Mouse (Mus musculus): ENCODE results near the gene Nxpe2.

Nxpe2 gene

DNA sequence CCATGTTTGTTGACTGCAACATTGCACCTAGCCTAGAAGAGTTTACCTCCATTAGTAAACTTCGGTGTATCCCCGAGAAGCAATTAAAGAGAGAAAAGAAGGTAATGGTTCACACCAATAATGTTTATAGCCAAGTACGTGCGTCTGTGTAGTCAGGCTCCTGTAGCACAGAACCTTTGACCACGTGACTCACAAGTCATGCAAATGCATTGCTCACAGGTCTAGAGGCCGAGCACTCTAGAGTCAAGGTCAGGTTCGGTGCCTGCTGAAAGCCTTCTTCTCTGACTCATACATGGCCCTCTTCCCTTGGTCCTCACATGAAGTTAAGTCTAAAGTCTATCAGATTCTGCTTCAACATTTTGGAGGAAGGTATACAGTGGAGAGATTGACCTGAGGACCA, 54.3 kb downstream of the Nxpe2 start:
- no peak for DNase-seq (ENCODE audit: inconsistent ontology term)

DNA sequence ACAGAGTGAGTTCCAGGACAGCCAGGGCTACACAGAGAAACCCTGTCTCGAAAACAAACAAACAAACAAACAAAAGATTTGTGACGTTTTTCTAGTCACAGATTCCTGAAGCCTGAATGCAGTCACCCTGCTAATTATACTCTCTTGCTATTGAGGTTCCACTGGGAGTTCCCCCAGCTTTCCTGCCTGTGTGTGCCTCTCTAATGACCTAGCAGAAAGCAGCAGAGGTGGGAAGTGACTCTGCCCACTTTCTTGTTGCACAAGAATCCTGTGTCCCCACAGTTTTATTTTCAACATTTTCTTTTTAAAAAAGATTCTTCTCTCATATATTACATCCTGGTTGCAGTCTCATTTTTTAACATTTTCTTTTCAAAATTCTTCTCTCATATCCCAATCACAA, 58.5 kb downstream of the Nxpe2 start:
- no peak for DNase-seq (ENCODE audit: inconsistent ontology term)

DNA sequence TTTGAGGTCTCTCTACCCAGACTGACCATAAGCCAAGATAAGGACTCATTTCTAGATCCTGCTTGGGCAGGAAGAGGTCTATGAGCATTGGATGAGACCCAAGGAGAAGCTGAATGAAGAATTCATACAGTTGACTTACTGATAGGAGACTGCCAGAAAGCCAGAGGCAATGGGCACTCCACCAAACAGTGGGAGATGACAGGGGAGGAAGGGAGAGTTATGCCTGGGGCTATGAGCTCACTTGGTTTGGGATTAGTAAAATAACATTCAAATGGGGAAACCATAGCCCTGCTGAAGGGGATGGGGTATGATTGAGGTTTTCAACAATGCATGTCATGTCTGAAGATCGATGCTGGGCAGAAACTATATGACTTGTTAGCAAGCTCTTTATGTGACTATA, 63.0 kb downstream of the Nxpe2 start:
- peak; percentile 22 for DNase-seq (ENCODE audit: inconsistent ontology term)

DNA sequence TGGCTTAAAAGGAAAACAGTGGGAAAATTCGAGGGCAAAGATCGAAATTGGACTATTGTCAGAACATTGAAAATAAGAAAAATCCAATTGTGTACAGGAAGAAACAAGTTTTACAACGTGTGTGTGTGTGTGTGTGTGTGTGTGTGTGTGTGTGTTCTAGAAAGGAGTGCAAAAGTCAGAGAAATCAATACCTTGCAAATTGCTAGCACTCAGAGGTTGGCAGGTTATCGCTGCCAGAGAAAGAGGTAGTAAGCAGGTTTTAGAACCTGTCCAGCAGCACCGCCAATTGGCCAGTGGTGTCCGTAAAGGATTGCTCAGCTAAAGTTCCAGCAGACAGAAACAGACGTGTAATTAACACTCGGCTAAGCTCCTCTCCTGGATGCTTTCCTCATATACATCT, 69.0 kb downstream of the Nxpe2 start:
- DNase-seq (ENCODE audit: inconsistent ontology term), result no peak

DNA sequence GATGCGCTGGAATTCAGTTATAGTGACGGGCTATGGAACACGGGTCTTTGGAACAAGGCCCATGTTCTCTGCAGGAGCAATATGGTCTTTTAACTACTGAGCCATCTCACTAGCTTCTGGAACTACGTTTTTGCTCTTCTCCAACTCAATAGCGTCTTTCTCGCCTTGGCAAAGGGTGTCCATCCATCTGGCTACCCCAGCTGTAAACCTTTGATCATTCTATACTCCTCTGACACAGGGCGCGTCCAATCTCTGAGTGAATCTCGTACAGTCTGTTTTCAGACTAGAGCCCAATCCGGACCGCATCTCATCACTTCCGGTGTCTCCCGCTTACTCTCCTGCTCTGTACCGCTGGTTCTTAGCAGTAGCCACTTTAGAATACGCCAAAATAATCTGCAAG, 76.4 kb downstream of the Nxpe2 start:
- no peak for DNase-seq (ENCODE audit: inconsistent ontology term)
